Mouse (Mus musculus) embryonic fibroblast, embryonic 13.5 days (primary cell): ENCODE measurements around the gene Nubp2. TPM values are rescaled to one million over a fixed set of nuclear protein-coding genes. Genes with fewer than 3 reads are reported as not detected.

ENCODE experiments used
- H3K27ac ChIP-seq: 2 replicates; pipeline ENCODE4 v1.5.1; 2012; ENCODE audit warnings: low read length, control low read depth, inconsistent platforms; ENCODE audit not compliant: insufficient read depth
- H3K4me1 ChIP-seq: 2 replicates; pipeline ENCODE4 v1.6.1; 2011; ENCODE audit warnings: low read length; ENCODE audit not compliant: control insufficient read depth, insufficient read depth
- H3K4me3 ChIP-seq: 2 replicates; pipeline ENCODE4 v1.5.1; 2011; ENCODE audit warnings: mild to moderate bottlenecking, control low read depth, low read length; ENCODE audit not compliant: insufficient read depth
- CTCF ChIP-seq: IDR thresholded peaks from 2 replicates; pipeline ENCODE4 v1.5.1; 2011; ENCODE audit warnings: mild to moderate bottlenecking, control low read depth, low read length, moderate library complexity, borderline replicate concordance; ENCODE audit not compliant: insufficient read depth
- POLR2A ChIP-seq: IDR thresholded peaks from 2 replicates; pipeline ENCODE4 v1.6.1; 2011; ENCODE audit warnings: low read depth, mild to moderate bottlenecking, control low read depth, low read length, moderate library complexity
- polyA plus RNA-seq: library from polyadenylated mRNA; stranded (reverse); fragments of >200 nt; gene quantifications from 2 replicates; pipeline ENCODE4 v1.2.4, GENCODE M21; 2011; ENCODE audit warnings: low read depth; ENCODE audit not compliant: missing spikeins, insufficient read length

Gene Nubp2
- polyA plus RNA-seq, 1 experiment, result 22.2 TPM

GRCm38 (mm10) chr17:24894995-24895547 is 8.9 kb upstream of the Nubp2 start, which contains the start of the genes Eme2 and Mrps34:
Gene Eme2, minus strand, starts transcription at chr17:24895087.
Gene Mrps34, plus strand, starts transcription at chr17:24895116.
- peak; percentile 82 for TF ChIP-seq POLR2A
- no peak for TF ChIP-seq CTCF
- Histone ChIP-seq H3K4me1 (peaks cover 5% of the 10 kb centered on the region), H3K4me3 (peak within 1 kb of the TSS; percentile 83), H3K27ac (peak within 1 kb of the TSS; percentile 51)

- Histone ChIP-seq H3K4me3 (peak overlapping the region; percentile 83), H3K4me1 (peaks cover 5% of the 10 kb centered on the region), H3K27ac (peak overlapping the region; percentile 11; the same call in 1 of the 2 replicates)
- TF ChIP-seq CTCF (no peak), POLR2A (no peak)
These were observed 8.2 kb upstream of the Nubp2 start for GRCm38 (mm10) chr17:24894061-24894994.

DNA sequence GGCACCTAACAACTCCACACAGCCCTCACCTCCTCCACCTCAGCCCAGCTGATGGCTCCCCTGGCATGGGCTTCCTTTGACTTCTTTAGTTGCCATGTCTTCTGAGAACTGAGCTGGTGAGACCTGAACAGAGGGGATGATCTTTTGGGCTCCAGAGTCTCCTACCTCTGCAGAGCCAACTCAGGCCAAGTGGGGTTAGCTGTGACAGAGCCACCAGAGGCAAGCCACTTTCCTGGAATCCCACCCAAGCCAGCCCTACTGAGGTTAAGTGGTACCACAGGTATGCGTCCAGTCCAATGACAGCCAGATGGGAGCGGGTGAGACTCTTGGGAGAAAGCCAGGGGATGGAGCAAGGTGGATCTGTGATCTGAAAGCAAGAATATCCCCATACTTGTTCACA is 7.1 kb upstream of the Nubp2 start:
- peaks cover 5% of the 10 kb centered on the region for H3K4me1 ChIP-seq
- TF ChIP-seq POLR2A (no peak), CTCF (no peak)
- H3K4me3 ChIP-seq, result no peak overlapping the region
- H3K27ac ChIP-seq, result no peak overlapping the region

GRCm38 (mm10) chr17:24892785-24893184 is 6.6 kb upstream of the Nubp2 start:
- Histone ChIP-seq H3K4me1 (peaks cover 6% of the 10 kb centered on the region), H3K27ac (no peak overlapping the region), H3K4me3 (no peak overlapping the region)
- TF ChIP-seq POLR2A, result no peak
- no peak for TF ChIP-seq CTCF

GRCm38 (mm10) chr17:24891321-24891720 is 5.2 kb upstream of the Nubp2 start:
- TF ChIP-seq POLR2A, result no peak
- TF ChIP-seq CTCF, result no peak
- Histone ChIP-seq H3K4me1 (peaks cover 2% of the 10 kb centered on the region), H3K27ac (no peak overlapping the region), H3K4me3 (no peak overlapping the region)

- H3K4me3 ChIP-seq, result no peak overlapping the region
- TF ChIP-seq CTCF (no peak), POLR2A (peak; percentile 24; the same call in 1 of the 2 replicates)
- H3K27ac ChIP-seq, result no peak overlapping the region
- H3K4me1 ChIP-seq, result peaks cover 2% of the 10 kb centered on the region
These were observed 4.3 kb upstream of the Nubp2 start for GRCm38 (mm10) chr17:24890151-24891092.

- peaks cover 2% of the 10 kb centered on the region for H3K4me1 ChIP-seq
- H3K4me3 ChIP-seq, result no peak overlapping the region
- H3K27ac ChIP-seq, result no peak overlapping the region
- no peak for TF ChIP-seq CTCF
- no peak; the same call in 1 of the 2 replicates for TF ChIP-seq POLR2A
These were observed 2.7 kb upstream of the Nubp2 start for GRCm38 (mm10) chr17:24888862-24889261.

DNA sequence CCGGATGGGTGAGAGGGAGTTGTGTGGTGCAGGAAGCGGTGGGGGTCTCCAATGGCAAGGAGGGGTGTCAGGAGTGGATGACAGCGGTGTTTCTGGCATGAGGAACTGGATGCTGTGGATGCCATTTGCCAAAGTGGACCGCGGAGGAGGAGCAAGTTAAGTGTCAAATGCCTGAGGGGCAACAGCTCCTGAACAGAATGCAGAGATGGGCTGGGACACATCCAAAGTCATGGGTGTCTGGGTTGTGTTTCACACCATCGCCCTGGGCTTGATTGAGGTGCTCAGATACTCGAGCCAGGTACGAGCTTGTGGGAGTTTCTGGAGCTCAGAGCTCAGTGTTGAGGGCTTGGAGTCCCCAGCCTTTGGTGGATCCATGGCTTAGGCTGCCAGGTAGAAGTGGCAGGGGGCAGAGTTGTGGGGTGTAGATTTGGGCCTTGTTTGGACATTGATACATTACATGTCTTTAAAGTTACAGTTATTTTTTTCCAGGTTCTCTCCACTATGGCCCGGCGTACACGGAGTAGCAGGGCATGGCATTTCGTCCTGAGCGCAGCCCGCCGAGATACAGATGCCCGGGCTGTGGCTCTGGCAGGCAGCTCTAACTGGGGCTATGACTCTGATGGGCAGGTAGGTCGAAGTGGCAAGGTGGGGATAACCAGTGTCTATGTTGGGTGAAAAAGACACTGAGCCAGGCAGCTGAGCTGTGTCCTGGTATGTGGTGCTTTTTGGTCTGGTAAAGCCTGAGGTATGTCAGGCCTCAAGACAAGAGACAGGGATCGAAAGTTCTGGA is 1.3 kb upstream of the Nubp2 start:
- H3K4me3 ChIP-seq, result peak overlapping the region; percentile 85
- H3K27ac ChIP-seq, result no peak overlapping the region
- H3K4me1 ChIP-seq, result peaks cover 2% of the 10 kb centered on the region; the same call in 1 of the 2 replicates
- TF ChIP-seq CTCF (no peak), POLR2A (peak; percentile 28; the same call in 1 of the 2 replicates)
